Mouse (Mus musculus): Measurements from ENCODE around the gene Gata1. TPM values are rescaled to one million over a fixed set of nuclear protein-coding genes. Genes with fewer than 3 reads are reported as not detected.

The Gata1 gene
- polyA plus RNA-seq, 2 experiments, result 105 to 113 TPM

GRCm38 (mm10) chrX:7967596-7968201, 10.2 kb downstream of the Gata1 start:
- Histone ChIP-seq H3K9ac (replicated peaks) (peak overlapping the region; percentile 94), H3K27ac (peak overlapping the region; percentile 91), H3K27me3 (ENCODE audit: control insufficient read depth, insufficient read depth, low read length) (no peaks in the 10 kb centered on the region), H3K4me3 (ENCODE audit: insufficient read depth in 1 of 2, low read depth in 2 of 2, low read length in 2 of 2) (peak overlapping the region; percentile 85 to 100), H3K9me3 (ENCODE audit: control insufficient read depth, low read length) (no peaks in the 10 kb centered on the region), H3K36me3 (replicated peaks; ENCODE audit: control insufficient read depth, insufficient read depth, low read depth) (peaks cover 4% of the 10 kb centered on the region), H3K4me2 (ENCODE audit: low read depth) (peak overlapping the region; percentile 85), H3K4me1 (replicated peaks; ENCODE audit: control insufficient read depth in 2 of 2, insufficient read depth in 2 of 2, low read length in 1 of 2) (peaks cover 29 to 37% of the 10 kb centered on the region in 2 experiments)
- WGBS (ENCODE audit: insufficient replicate concordance), result 27% methylated on average over 8 of the region's 9 CpGs
- peak; percentile 81 for ATAC-seq (ENCODE audit: insufficient read depth)
- TF ChIP-seq EP300 (IDR thresholded peaks at IDR 0.05; ENCODE audit: low read depth) (no peak), CTCF (IDR thresholded peaks at IDR 0.05; ENCODE audit: low read depth) (peak; percentile 63)
- peak; percentile 57 to 62 (median 60) for DNase-seq (ENCODE audit: low read depth in 3 of 3, low spot score in 3 of 3)

GRCm38 (mm10) chrX:7966161-7966560, 11.7 kb downstream of the Gata1 start:
- WGBS (ENCODE audit: insufficient replicate concordance), result 12% methylated on average over 4 of the region's 4 CpGs
- H3K4me2 ChIP-seq (ENCODE audit: low read depth), result peak overlapping the region; percentile 85
- peak overlapping the region; percentile 85 to 100 for H3K4me3 ChIP-seq (ENCODE audit: insufficient read depth in 1 of 2, low read depth in 2 of 2, low read length in 2 of 2)
- peak overlapping the region; percentile 94 for H3K9ac ChIP-seq (replicated peaks)
- H3K9me3 ChIP-seq (ENCODE audit: control insufficient read depth, low read length), result no peaks in the 10 kb centered on the region
- no peaks in the 10 kb centered on the region for H3K27me3 ChIP-seq (ENCODE audit: control insufficient read depth, insufficient read depth, low read length)
- DNase-seq (ENCODE audit: low read depth in 3 of 3, low spot score in 3 of 3) (peak in 1 of 3 experiments; percentile 24), ATAC-seq (ENCODE audit: insufficient read depth) (no peak)
- H3K36me3 ChIP-seq (replicated peaks; ENCODE audit: control insufficient read depth, insufficient read depth, low read depth), result peaks cover 17% of the 10 kb centered on the region
- peak overlapping the region; percentile 91 for H3K27ac ChIP-seq
- peaks cover 20 to 26% of the 10 kb centered on the region in 2 experiments for H3K4me1 ChIP-seq (replicated peaks; ENCODE audit: control insufficient read depth in 2 of 2, insufficient read depth in 2 of 2, low read length in 1 of 2)
- TF ChIP-seq CTCF (IDR thresholded peaks at IDR 0.05; ENCODE audit: low read depth) (no peak), EP300 (IDR thresholded peaks at IDR 0.05; ENCODE audit: low read depth) (0 out of 2 replicates have a peak, but pooled peaks have one; percentile 30)

GRCm38 (mm10) chrX:7963829-7964626, 13.8 kb downstream of the Gata1 start:
- Histone ChIP-seq H3K9ac (replicated peaks) (peak overlapping the region; percentile 94), H3K9me3 (ENCODE audit: control insufficient read depth, low read length) (no peaks in the 10 kb centered on the region), H3K27me3 (ENCODE audit: control insufficient read depth, insufficient read depth, low read length) (no peaks in the 10 kb centered on the region), H3K4me2 (ENCODE audit: low read depth) (peak overlapping the region; percentile 85), H3K36me3 (replicated peaks; ENCODE audit: control insufficient read depth, insufficient read depth, low read depth) (peaks cover 38% of the 10 kb centered on the region), H3K4me1 (replicated peaks; ENCODE audit: control insufficient read depth in 2 of 2, insufficient read depth in 2 of 2, low read length in 1 of 2) (peaks cover 4 to 6% of the 10 kb centered on the region in 2 experiments; a peak in 2 of 4 replicates), H3K27ac (peak overlapping the region; percentile 59), H3K4me3 (ENCODE audit: insufficient read depth in 1 of 2, low read depth in 2 of 2, low read length in 2 of 2) (peak overlapping the region; percentile 29 to 85)
- TF ChIP-seq EP300 (IDR thresholded peaks at IDR 0.05; ENCODE audit: low read depth), result no peak
- no peak for TF ChIP-seq CTCF (IDR thresholded peaks at IDR 0.05; ENCODE audit: low read depth)
- no peak for DNase-seq (ENCODE audit: low read depth in 3 of 3, low spot score in 3 of 3)
- ATAC-seq (ENCODE audit: insufficient read depth), result no peak
- WGBS (ENCODE audit: insufficient replicate concordance), result 23% methylated on average over 7 of the region's 7 CpGs

- Histone ChIP-seq H3K4me1 (replicated peaks; ENCODE audit: control insufficient read depth in 2 of 2, insufficient read depth in 2 of 2, low read length in 1 of 2) (no peaks in the 10 kb centered on the region; a peak in 1 of 4 replicates), H3K27ac (no peak overlapping the region), H3K4me2 (ENCODE audit: low read depth) (no peak overlapping the region), H3K4me3 (ENCODE audit: insufficient read depth in 1 of 2, low read depth in 2 of 2, low read length in 2 of 2) (no peak overlapping the region), H3K27me3 (ENCODE audit: control insufficient read depth, insufficient read depth, low read length) (no peaks in the 10 kb centered on the region), H3K36me3 (replicated peaks; ENCODE audit: control insufficient read depth, insufficient read depth, low read depth) (peaks cover 49% of the 10 kb centered on the region), H3K9me3 (ENCODE audit: control insufficient read depth, low read length) (no peaks in the 10 kb centered on the region), H3K9ac (replicated peaks) (no peak overlapping the region)
- WGBS (ENCODE audit: insufficient replicate concordance), result 92% methylated on average over 9 of the region's 9 CpGs
- no peak for TF ChIP-seq EP300 (IDR thresholded peaks at IDR 0.05; ENCODE audit: low read depth)
- ATAC-seq (ENCODE audit: insufficient read depth) (no peak), DNase-seq (ENCODE audit: low read depth in 3 of 3, low spot score in 3 of 3) (no peak)
Observed at GRCm38 (mm10) chrX:7958868-7959267, 19.0 kb downstream of the Gata1 start.

- H3K9ac ChIP-seq (replicated peaks), result no peak overlapping the region
- H3K4me1 ChIP-seq (replicated peaks; ENCODE audit: control insufficient read depth in 2 of 2, insufficient read depth in 2 of 2, low read length in 1 of 2), result peaks cover 0 to 5% of the 10 kb centered on the region in 2 experiments; a peak in 1 of 4 replicates
- H3K4me2 ChIP-seq (ENCODE audit: low read depth), result no peak overlapping the region
- 73% methylated on average over 7 of the region's 7 CpGs for WGBS (ENCODE audit: insufficient replicate concordance)
- no peaks in the 10 kb centered on the region for H3K36me3 ChIP-seq (replicated peaks; ENCODE audit: control insufficient read depth, insufficient read depth, low read depth)
- TF ChIP-seq CTCF (IDR thresholded peaks at IDR 0.05; ENCODE audit: low read depth) (no peak), EP300 (IDR thresholded peaks at IDR 0.05; ENCODE audit: low read depth) (no peak)
- no peak overlapping the region for H3K4me3 ChIP-seq (ENCODE audit: insufficient read depth in 1 of 2, low read depth in 2 of 2, low read length in 2 of 2)
- H3K9me3 ChIP-seq (ENCODE audit: control insufficient read depth, low read length), result no peaks in the 10 kb centered on the region
- ATAC-seq (ENCODE audit: insufficient read depth) (no peak), DNase-seq (ENCODE audit: low read depth in 3 of 3, low spot score in 3 of 3) (no peak)
- H3K27ac ChIP-seq, result no peak overlapping the region
- no peaks in the 10 kb centered on the region for H3K27me3 ChIP-seq (ENCODE audit: control insufficient read depth, insufficient read depth, low read length)
Observed at GRCm38 (mm10) chrX:7950091-7950490, 27.8 kb downstream of the Gata1 start.

All from liver, embryonic 14.5 days (tissue).